Mouse (Mus musculus): ENCODE measurements around the gene Top2a.
A peak's percentile ranks its signal among the peaks of the same experiment; 100 is the strongest.

Gene Top2a

GRCm38 (mm10) chr11:98949958-98950460, 74.0 kb downstream of the Top2a start:
- DNase-seq (ENCODE audit: low read depth, low spot score), result no peak

- DNase-seq (ENCODE audit: low read depth, low spot score), result no peak
Observed at GRCm38 (mm10) chr11:98949242-98949957, 74.6 kb downstream of the Top2a start.

- DNase-seq (ENCODE audit: low read depth, low spot score), result peak; percentile 69
Observed at GRCm38 (mm10) chr11:98947969-98948569, 75.9 kb downstream of the Top2a start.

- DNase-seq (ENCODE audit: low read depth, low spot score), result peak; percentile 12
Observed at GRCm38 (mm10) chr11:98945605-98945977, 78.4 kb downstream of the Top2a start.

- DNase-seq (ENCODE audit: low read depth, low spot score), result no peak
Observed at GRCm38 (mm10) chr11:98944897-98945604, 78.9 kb downstream of the Top2a start.

GRCm38 (mm10) chr11:98943741-98944461, 80.1 kb downstream of the Top2a start:
- peak; percentile 77 for DNase-seq (ENCODE audit: low read depth, low spot score)
